Mouse (Mus musculus) heart, postnatal 10 days (tissue): ENCODE results near the gene Ucp3. TPM values are rescaled to one million over a fixed set of nuclear protein-coding genes. Genes with fewer than 3 reads are reported as not detected.
"Not testable (repeated sequence)": the region's sequence is repeated elsewhere in the genome, so short reads cannot be mapped to it uniquely, and the experiment has no call there.

Experiments
- DNase-seq, 2 experiments: peaks; one replicate each; pipeline ENCODE4 v3.0.0; 2021
- intact Hi-C: fragments of 180-260 bp; cut with DNase I; formaldehyde crosslinking; loops from one replicate; pipeline ENCODE4 v1.15.1; 2025
- total RNA-seq, 2 experiments: library from RNA; stranded (reverse); gene quantifications; 2 replicates each; pipeline ENCODE4 v1.2.3; 2021

Ucp3 gene
- total RNA-seq, 2 experiments from 2014 or later, result 62.7 to 107 TPM

- DNase-seq, result no peak
- intact Hi-C loops, result no loop called here
Measured at GRCm38 (mm10) chr7:100470796-100471406, 1.9 kb upstream of the Ucp3 start.

DNA sequence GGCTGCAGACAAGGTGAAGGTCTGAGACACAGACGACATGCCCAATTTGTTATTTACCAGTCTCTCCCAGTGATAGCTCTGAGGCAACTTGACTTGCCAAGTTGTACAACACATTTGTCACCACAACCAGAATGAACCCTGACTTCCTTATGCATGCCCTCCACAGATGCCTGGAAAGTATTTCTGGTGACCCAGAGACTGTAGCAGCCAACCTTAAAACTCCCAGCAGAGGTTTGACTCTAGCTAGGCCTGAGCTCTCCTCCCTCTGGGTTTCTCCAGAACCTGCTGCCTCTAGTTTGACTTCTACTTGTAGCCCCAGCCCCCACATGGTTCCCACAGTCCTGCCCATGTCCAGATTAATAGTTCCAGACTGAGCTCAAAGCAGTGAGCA is 1.4 kb upstream of the Ucp3 start:
- intact Hi-C loops, result no loop called here
- DNase-seq, result peak in 1 of 2 experiments; percentile 5

GRCm38 (mm10) chr7:100473846-100474454 is 1.2 kb downstream of the Ucp3 start:
- intact Hi-C loops, result no loop called here

DNA sequence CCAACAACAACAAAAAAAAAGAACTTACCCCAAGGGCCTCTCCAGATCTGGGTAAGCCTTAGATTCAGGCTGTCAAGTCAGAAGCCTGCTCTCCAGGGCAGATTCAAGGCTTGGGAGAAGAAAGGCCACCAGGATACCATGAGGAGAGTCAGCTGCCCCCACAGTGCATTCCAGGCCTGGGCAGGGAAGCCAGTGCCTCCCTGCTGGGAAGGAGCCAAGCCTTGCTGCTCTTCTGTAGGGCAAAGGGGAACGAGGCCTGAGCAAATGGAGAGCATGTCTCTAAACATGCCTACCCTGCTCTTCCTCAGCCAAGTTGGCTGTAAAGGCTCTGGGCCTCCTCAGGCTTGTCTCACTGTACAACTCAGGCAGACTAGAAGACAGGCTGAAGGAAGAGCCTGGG is 1.9 kb downstream of the Ucp3 start:
- DNase-seq, result peak; percentile 82 to 83
- intact Hi-C loops, result no loop called here

More at GRCm38 (mm10) chr7:100473846-100474454, 1.2 kb downstream of the Ucp3 start:
- DNase-seq, result no peak

GRCm38 (mm10) chr7:100479100-100479822 is 6.5 kb downstream of the Ucp3 start:
- intact Hi-C loops, result no loop called here
- no peak for DNase-seq

DNA sequence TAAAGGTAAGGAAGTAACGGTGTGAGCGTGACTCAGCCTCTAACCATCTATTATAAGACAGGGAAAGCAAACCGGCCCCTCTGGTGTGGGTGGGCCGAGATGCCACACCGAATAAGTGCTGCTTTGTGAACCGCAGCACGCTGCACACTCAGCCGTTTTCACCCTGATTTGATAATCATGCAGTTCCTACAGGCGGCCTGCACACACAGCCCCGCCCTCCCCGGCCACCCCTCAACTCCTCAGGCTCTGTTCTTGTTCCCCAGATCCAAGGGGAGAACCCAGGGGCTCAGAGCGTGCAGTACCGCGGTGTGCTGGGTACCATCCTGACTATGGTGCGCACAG is 7.0 kb downstream of the Ucp3 start:
- no peak for DNase-seq
- intact Hi-C loops, result no loop called here

DNA sequence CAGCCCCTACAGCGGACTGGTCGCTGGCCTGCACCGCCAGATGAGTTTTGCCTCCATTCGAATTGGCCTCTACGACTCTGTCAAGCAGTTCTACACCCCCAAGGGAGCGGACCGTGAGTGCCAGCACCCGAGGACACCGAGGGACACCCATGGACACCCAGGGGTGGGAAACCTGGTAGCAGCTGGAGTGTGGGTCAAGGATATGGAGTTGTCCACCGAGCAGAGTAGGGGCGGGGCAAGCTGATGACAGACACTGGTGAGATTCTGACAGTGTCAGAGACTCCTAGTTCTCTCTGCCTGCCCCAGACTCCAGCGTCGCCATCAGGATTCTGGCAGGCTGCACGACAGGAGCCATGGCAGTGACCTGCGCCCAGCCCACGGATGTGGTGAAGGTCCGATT is 7.4 kb downstream of the Ucp3 start:
- intact Hi-C loops, result no loop called here
- DNase-seq, result no peak

GRCm38 (mm10) chr7:100482046-100482445 is 9.3 kb downstream of the Ucp3 start:
- DNase-seq, intact Hi-C loops: not testable (repeated sequence)

GRCm38 (mm10) chr7:100484493-100484892 is 11.7 kb downstream of the Ucp3 start:
- intact Hi-C loops, result no loop called here
- no peak for DNase-seq

GRCm38 (mm10) chr7:100487301-100487700 is 14.5 kb downstream of the Ucp3 start:
- no peak for DNase-seq
- intact Hi-C loops, result no loop called here

DNA sequence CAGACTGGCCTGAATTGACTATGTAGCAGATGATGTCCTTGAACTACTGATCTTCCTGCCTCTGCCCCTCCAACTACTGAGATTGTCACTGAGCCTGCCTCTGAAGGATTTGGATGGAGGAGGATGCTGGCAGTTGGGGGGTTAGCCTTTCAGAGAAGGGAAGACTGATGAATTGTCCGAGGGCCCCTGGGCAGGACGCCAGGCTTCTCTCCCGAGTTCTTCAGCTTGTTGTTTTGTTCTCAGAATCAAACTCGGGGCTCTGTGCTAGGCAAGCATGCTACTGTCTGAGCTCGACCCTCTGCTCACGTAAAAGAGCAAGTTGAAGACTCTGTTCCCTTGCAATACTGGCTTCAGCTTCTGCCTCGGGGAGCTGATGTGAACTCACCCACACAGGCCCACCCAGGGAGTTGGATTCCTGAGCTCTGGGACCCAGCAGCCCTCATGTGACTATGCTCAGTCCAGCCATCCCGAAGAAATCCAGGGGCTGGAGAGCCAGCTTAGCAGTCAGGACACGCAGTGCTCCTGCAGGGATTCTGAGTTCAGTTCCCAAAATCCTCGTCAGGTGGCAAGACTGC is 15.8 kb downstream of the Ucp3 start:
- peak in 1 of 2 experiments; percentile 49 for DNase-seq
- intact Hi-C loops, result no loop called here

DNA sequence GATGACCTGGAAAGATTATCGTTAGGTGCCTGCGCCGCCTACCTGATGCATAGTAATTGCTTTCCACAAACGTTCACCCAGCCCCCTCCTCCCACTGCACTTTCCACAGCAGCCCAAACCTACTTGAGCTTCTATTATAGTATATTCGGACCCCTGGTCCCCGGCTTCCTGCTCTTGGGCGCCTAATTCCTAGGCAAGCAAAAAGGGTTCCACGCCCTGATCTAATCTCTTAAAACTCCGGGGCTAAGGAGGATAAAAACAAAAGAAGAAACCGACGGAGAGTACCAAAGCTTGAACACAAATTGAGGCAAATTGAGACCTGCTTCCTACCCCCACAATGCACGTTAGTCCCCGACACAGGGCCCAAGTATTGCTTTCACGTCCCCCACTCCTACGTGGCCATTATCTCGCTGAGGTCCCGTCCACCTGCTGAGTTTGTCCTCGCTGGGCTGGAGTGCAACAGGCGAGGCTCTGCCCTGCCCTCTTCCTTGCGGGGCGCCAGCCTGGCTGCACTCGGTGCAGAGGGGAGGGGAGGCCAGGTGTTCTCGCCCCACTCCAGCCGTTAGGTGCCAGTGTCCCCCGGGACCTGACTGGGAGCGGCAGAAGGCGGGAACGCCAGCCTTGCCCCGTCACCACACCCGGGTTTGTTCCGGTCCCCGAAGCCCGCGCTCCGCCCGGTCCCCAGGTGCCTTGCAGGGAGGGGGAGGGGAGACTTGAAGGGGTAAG is 19.8 kb downstream of the Ucp3 start:
- peak in 1 of 2 experiments; percentile 35 for DNase-seq
- intact Hi-C loops, result loop anchor here (1.0 kb wide), 1 partner anchor 63 kb away; no protein-coding TSS in a partner anchor

DNA sequence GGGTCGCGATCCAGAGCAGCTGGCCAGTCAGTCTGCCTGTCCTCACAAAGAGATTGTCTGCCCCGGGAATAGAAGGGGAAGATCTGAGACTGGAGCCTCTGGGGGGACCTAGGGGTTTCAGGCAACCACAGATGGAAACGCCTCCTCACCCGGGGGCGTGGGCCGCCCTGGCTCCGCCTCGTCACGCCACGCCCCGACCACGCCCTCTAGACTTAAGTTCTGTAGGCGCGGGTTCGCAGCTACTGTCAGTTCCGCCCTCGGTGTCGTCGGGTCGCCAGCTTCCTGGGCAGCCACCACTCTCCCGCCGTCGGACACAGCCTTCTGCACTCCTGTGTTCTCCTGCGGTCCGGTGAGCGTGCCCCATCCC is 20.3 kb downstream of the Ucp3 start, which contains the start of gene Ucp2:
Gene Ucp2, plus strand, starts transcription at position 221 of the 367 bp plus-strand sequence.
- DNase-seq, result peak; percentile 89 to 91
- intact Hi-C loops, result loop anchor here (1.0 kb wide), 1 partner anchor 64 kb away; no protein-coding TSS in a partner anchor

DNA sequence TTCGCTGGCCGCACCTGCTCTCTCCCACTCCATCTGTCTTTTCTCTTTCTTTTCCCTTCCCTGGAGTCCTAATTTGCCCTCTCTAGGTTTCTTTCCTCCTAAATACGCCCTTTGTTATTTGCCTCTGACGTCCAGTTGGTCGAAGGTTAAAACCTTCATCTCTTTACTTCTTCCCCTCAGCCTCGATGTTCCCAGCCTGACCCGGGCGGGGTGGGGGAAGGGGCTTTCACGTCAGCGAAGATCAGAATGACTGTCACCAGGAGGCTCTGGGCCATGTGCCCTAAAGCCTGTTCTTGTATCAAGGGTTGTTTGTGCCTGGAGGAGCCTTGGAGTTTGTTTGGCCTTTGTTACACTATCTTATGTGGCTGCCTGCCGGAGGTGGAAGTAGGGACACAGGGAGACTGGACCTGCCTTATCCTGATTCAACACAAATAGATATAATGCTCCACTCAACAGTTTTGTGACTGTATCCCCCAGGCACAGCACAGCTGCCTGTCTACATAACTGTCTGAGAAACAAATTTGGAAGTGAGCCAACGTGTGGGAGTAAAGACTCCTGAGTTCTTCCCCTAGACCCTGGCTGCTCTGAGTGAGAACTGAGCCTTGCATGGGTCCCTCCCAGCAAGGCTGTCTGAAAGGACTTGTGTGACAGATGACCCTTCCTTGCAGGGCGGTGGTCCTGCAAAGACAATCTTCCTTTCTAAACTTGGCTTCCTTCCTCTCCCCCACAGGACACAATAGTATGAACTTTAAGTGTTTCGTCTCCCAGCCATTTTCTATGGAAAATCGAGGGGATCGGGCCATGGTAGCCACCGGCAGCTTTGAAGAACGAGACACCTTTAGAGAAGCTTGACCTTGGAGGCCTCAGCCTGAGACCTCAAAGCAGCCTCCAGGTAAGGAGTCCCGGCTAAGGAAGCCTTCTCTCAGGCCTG is 21.0 kb downstream of the Ucp3 start:
- peak; percentile 80 to 84 for DNase-seq
- intact Hi-C loops, result loop anchor here (1.0 to 2.0 kb wide), 2 partner anchors 29 to 64 kb away; no protein-coding TSS in a partner anchor

GRCm38 (mm10) chr7:100494415-100494831 is 21.6 kb downstream of the Ucp3 start:
- DNase-seq, result peak in 1 of 2 experiments; percentile 48
- intact Hi-C loops, result loop anchor here (2.0 kb wide), 1 partner anchor 30 kb away; no protein-coding TSS in a partner anchor

- peak; percentile 60 to 65 for DNase-seq
- intact Hi-C loops, result loop anchor here (2.0 kb wide), 1 partner anchor 30 kb away; no protein-coding TSS in a partner anchor
Measured at GRCm38 (mm10) chr7:100495042-100495441, 22.3 kb downstream of the Ucp3 start.

GRCm38 (mm10) chr7:100495581-100496251 is 22.9 kb downstream of the Ucp3 start:
- intact Hi-C loops, result loop anchor here (2.0 kb wide), 1 partner anchor 31 kb away; no protein-coding TSS in a partner anchor
- DNase-seq, result peak; percentile 88 to 90

DNA sequence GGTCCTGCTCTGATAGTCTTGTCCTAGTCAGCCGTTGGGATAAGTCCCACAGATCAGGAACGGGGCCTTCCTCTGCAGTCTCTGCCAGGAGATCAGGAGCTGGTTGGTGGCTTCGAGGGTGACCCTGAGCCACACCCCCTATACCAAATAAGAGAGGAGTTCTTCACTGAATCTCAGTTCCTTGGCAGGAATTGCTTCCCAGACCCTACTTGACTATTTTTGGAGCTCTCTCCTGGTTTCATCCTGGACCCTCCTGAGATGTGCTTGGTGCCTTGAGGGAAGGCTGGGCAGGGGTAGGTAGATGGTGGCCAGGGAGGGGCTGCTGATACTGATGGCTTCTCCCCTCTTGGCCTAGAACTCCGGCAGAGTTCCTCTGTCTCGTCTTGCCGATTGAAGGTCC is 23.6 kb downstream of the Ucp3 start:
- no peak for DNase-seq
- intact Hi-C loops, result no loop called here

DNA sequence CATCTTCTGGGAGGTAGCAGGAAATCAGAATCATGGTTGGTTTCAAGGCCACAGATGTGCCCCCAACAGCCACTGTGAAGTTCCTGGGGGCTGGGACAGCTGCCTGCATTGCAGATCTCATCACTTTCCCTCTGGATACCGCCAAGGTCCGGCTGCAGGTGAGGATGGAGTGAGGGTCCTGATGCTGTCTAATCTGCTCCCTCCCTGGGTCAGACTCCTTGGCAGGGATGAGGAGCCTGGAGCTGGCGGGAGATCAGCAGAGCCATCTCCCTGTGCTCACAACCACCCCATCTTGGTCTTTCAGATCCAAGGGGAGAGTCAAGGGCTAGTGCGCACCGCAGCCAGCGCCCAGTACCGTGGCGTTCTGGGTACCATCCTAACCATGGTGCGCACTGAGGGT is 24.0 kb downstream of the Ucp3 start:
- intact Hi-C loops, result no loop called here
- DNase-seq, result no peak
